Mouse (Mus musculus) brain, adult 2 months (tissue): ENCODE data around the gene Sobp.

Experiments used
- DNase-seq: peaks from one replicate; pipeline ENCODE4 v3.0.0; 2011; ENCODE audit warnings: low read depth, low spot score

Sobp gene

DNA sequence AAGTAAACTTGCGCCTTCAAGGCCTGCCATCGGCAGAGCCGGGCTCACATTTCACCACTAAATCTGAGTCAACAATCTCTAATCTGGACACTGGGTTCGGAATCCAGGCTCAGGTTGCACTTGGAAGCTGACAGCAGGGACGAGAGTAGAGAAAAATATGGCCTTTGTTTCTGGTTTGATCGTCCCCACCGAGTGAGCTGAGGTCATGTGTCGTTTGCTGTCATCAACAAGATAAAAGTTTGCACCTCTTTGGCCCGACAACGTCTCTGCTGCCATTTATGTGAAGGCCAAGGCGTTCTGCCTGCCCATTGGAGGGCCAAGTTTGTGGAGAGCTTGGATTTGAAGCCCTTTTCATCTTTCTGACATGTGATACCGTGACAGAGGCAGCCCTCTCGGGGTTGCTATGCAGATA lies 178.8 kb downstream of the Sobp start:
- DNase-seq: no peak

DNA sequence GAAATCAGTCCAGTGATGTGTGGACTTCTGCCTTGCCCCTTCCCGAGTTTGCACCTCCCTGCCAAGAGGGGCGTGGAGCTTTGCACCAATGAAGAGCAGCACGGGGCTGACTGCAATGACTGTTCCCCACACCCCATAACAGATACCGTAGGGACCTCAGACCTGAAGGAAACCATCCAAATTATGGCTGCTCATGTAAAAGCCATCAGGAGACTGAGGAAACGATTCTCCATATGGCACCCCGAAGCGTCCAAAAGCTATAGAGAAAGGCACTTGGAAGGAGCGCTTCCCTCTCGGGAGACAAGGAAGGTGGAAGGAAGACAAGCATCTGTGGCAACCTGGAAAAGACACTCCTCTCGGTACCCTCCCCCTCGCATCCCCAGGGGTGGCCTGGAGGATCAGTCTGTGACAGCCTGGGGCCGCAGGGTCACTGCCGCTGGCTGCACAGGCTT lies 180.0 kb downstream of the Sobp start:
- DNase-seq: peak; percentile 46

DNA sequence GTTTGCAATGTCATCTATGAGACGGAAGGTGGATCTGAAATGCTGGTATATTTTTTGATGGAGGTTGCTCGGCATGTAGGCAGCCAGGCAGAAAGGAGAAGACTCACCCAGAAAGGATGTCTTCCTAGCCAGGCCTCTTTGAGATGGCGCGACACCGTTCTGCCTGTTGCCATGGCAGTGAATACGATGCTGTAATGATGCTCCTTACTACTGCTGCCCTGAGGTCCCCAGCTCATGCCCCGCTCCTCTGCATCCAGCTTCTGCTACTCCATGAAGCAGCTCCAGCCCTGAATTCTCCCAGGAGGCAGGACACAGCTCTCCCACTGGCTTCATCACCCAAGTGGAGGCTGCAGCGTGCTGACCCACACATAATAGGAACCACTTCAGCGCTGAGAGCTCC lies 183.3 kb downstream of the Sobp start:
- peak; percentile 25 for DNase-seq

DNA sequence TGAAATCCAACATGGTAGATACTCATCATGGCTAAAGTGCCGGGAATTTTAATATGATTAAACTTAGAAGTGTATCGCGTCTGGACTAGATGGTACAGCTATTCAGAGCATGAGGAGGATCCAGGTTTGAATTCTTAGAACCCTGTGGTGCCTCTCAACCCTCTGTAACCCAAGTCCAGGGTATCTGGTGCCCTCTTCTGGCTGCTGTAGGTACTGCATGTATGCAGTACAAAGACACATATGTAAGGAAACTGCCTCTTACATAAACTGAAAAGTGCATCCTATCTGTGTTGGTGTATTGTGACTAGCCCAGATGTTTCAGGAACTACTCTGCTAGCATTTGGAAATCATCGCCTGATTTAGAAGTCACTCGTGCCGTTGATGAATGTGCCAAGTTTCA lies 184.4 kb downstream of the Sobp start:
- peak; percentile 86 for DNase-seq

DNA sequence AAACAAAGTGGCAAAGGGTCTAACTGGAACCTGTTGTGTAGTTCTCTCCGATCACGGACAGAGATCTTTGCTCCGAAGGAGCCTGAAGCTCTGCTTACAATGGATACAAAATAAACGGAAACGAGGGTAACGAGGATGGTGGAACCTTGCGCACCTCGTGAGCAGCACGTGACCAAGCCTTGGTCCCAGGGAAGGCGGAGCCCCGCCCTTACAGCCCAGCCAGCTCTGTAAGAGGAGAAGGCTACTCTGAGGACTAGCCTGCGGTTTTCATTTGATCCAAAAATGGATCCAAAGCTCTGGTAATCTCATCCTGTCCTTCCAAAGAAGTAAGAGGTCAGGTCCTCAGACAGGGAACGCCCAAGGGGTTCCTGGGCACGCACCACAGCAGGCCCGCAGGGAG lies 185.7 kb downstream of the Sobp start:
- no peak for DNase-seq

DNA sequence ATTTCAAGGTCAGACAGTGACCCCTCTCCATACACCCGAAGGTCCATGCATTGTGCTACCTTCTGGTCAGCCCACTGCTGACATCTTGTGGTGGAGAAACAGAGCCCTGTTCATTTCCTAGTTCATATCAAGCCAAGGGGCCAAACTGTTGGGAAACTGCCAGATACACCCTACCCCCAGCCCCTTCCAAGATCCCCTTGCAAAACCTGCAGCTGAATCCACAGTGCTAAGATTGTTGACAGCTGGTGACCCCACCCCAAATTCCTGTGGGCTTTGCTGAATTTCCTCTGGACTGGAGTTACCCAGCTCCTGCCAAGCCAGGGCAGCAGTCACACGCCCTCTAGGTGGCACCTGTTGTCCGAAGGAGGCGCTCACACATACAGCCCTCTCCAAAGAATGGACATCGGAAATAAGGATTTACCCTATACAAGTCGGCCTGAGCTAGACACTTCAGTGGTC lies 186.7 kb downstream of the Sobp start:
- no peak for DNase-seq

DNA sequence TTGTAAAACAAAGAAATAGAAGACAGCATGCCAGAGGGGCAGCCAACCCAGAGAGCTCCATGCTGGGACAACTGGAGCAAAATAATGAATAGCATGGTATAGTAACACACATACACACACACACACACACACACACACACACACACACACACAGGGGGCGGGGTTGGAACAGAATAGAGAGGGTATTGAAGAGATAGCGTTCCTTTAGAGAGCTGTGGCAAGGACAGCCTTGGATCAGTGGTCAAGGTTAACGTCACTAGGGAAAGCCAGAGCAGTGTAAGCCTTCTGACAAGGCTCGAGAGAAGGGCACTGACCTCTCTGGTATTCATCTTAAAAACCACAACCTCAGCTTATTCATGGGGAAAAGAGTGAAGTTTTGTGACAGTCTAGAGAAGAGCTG lies 189.4 kb downstream of the Sobp start:
- no peak for DNase-seq

DNA sequence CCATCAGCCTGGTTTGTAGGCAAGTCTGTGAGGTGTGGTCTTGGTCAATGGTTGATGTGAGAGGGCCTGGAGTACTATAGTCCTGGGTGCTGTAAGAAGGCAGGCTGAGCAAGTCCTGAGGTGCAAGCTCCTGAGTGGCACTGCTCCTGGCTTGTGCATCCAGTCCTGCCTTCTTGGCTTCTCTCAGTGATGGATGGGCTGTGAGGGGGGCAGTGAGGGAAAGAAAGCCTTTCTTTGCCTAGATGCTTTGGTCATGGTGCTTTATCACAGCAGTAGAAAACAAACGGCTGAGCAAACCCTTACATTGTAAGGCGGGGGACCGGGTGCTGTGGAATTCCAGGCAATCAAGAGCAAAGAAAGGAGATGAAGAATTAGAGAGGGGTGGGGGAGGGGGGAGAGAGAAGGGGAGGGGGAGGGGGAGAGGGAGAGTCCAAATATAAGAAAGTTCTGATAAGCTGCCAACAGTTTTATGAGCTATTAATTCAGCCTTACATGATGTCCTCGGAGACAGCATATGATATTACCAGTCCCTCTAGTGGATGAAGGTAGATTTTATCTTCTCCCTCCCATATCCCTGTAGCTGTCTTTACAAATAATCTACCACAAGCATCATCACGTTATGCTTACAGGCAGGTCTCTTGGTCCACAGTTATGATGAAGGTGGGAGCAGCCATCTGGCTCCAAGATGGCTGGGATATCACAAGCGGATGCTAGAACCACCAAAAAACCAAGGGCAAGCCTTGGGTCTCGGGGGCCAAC lies 193.2 kb downstream of the Sobp start:
- DNase-seq: no peak

DNA sequence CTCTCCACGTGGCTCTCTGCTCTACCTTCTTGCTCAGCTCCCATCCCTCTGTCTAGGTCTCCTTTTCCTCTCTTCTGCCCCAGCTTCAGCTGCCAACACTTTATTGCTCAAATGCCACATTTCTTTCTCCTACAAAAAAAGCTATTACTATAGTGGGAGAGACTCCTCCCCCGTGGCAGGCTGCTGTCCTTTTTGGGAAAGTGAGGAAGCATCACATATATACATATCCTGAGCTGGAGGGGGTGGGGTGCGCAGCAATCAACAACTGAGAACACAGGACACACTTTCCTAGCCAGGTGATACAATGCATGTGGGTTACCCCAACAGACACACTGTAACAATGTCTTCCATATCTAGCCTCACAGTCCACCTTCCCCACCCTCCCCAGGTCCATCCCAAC lies 196.0 kb downstream of the Sobp start:
- DNase-seq: no peak

DNA sequence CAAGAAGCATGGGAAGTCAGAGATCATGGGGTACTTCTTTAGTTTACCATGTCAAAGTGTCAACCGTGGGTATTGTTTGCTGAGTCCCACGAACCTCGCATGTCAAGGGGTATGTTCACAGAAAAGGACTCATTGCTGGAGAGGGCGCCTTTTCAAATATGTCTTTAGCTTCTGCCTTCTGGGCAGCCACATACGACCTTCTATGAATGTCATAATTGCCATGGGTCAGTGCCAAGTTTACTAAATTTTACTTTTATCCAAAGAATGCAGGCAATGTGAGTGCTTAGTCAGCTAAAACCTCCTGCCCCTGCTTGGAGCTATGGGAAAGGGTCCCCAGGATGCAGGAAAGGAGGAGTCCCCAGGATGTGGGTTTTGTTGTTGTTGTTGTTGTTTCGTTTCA lies 197.8 kb downstream of the Sobp start:
- no peak for DNase-seq

DNA sequence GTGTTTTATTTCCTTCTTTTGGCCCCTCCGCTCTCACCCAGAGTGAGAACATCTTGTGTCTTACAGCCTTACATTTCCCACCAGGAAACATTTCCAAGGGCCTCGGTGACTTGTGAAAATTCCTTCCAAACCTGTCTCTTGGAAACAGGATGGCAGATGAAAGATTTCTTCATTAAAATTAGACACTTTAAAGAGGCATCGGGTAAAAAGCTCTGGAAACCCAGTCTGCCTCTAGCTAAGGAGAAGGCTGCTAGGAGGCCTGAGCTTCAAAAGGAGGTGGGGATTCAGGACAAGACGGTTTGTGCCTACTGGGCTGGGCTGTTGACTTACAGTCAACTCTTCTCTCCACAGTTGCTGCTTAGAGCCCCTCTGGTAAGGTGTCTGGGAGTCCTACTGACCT lies 200.8 kb downstream of the Sobp start:
- peak; percentile 48 for DNase-seq

DNA sequence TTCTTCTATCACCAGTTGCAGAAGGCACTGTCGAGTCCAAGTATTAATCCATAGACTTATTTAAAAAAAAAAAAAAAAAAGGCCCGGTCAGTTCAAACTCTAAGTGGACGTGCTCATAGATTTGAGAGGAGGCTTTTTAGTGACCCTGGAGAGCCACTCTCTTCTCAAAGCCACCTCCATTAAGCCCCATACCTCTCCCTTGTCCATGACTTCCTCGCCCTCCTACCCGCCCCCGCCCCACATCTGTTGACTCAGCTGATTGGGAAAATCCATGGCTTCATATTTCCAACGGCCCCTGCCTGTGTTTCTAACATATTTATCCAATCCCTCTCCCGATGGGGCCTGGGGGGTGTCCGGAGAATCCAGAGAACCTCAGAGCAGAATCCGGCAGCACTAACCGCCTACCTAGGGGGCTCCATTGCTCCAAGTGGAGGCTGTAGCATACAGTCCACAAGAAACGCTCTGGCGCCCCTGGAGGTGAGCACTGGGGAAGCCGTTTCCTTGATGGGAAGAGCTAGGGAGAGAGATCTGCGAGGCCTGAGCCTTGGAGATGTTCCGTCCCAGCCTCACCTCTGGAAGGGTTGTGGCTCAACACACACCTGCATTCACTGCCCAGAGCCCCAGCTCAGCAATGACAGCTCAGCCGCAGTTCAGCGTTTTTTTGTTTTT lies 201.7 kb downstream of the Sobp start:
- DNase-seq: peak; percentile 77

DNA sequence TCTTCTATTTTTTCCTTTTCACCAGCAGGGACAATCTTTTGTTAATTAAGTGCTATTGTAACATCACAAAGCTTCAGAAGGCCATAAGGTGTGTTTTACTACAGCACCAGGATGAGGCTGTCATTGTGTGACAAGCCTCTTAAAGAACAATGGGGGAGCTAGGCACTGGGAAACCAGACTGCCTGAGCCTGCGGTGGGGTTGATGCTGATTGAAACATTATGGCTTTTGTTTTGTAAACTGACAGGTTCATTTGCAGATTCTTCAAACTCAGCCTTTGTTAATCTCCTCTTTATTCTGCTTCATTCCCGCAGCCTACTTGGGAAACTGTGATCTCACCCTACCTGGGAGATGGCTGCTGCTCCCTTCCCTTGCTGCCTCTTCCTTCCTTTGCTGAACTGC lies 206.0 kb downstream of the Sobp start:
- DNase-seq: no peak

DNA sequence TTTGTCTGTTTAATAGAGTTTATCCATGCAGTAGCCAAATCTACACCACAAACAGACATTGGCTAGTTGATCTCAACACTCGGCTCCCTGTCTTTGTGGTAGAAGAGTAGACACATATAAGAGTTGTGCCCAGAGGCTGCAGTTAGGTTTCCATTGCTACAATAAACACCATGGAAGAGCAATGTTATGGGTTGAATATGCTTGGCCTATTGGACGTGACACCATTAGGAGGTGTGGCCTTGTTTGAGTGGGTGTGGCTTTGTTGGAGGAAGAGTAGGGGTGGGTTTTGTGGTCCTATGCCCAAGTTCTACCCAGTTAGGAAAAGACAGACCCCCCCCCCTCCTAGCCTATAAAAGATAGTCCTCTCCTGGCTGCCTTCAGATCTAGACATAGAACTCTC lies 211.3 kb downstream of the Sobp start:
- DNase-seq: no peak

DNA sequence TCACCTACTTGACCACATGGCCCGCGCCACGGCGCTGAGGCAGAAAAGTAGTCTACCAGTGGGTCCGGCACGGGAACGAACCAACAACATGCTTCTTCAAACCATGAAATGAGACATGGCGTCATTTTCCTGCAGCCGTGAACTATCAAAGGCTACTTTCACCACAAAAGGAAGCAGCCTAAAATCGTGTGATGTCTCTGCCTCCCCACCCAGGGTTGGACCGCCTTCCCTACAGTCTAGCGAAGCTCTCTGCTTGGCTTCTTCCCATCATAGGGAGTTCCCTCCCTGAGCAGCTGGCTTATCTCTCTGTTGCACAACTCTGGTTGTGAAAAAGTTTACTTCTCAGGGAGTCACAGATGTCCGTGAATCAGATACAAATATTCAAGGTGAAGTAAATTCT lies 211.7 kb downstream of the Sobp start:
- DNase-seq: no peak

DNA sequence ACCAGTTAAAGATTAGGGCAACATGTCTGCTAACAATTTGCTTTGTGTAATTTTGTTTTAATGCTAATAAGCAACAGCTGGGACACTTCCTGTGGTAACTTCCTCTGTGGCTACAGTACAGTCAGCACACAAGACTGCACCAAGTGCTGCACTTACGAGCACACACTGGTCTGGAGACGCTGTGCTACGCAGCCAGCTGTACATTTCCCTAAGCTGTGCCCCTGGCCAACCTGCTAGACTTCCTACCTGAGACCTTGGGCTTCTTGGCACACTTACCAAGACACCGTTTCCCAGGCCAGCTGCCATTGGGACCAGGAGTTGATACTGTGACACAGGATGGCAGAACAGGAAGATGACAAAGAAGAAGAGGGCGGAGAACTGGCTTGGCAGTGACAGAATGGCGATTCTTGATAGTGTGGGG lies 212.1 kb downstream of the Sobp start:
- no peak for DNase-seq

DNA sequence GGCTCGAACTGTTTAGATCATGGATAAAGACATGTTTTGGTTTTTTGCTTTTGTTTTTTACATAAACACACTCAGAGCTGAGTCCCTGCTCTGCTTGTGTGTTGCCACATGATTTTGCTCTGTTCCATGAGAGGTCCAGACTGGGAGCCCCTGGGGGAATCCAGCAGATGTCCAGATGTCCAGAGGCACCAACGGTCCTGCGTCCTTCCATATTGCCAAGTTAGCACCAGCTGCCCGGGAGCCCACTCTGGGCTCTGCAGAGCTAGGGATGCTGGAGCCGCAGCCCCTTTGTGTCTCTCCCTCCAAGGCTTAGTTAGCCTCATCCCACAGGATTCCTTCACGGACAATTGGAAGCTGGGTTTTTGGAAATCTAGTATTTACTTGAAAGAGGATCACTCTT lies 212.6 kb downstream of the Sobp start:
- no peak for DNase-seq

DNA sequence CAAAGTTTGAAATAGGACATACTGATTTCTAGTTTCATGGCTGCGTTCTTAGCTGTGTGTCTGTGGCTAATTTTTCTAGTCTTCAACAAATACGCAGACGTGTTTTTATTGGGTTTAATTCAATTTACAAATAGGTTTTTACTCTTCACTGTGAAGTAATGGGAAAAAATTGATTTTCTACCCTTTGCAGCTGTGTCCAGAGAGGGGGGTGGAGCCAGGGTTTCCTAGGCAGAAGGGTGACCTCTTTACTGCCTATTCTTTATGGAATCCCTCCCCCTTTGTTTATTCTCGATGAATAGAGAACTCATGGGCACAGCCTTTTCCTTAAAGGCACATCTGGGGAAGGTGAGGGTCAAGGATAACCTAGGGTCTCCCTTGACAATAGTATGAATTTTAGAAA lies 215.6 kb downstream of the Sobp start:
- DNase-seq: no peak

DNA sequence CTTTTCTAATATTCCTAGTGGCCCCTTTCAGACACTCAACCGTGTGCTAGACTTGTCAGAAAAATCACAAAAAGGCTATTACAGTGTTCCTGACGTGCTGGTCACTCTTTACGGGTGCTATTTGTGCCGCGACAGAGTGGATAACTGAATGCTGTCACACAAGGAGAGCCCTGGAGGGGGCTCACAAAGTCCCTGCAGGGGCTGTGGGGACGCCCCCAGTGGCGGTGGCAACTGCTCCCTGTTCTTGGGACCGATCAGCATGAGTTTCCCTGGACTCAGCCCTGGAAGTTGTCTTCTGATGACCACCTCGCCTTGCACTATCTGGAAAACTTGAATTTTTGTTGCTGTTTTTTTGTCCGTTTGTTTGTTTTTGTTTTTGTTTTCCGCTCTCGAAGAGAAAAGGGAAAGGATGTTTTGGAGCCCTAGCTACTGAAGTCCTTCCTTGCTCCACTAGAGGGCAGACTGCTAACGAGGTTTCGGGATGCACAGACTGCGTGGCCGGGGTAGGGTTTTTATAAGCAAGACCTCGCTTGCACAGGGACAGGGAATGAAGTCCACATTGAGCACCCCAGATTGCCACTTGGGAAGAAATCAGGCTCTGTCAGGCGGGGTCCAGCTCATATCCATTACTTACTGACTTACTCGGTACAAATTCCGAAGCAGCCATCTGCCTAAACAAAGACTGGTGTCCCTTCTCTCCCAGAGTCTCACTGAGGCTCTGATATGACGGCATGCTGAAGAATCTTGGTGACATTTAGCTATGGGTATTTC lies 216.3 kb downstream of the Sobp start:
- peak; percentile 83 for DNase-seq

DNA sequence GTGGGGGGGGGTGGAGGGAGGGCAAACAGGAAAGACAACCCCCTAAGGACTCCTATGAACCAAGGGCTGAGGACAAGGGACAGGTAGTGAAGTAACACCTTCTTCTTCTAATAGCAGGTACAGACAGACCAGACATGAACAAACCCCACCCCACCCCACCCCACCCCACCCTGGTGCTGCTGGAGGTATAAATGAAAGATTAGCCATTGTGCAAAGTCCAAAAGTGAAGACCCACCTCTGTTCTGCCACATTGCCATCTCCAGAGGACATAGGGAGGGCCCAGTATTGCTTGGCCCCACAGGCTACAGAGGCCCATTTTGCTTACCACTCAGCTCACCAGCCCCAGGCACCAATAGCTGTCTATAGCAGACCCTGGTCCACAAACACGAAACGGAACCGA lies 219.1 kb downstream of the Sobp start:
- DNase-seq: no peak

DNA sequence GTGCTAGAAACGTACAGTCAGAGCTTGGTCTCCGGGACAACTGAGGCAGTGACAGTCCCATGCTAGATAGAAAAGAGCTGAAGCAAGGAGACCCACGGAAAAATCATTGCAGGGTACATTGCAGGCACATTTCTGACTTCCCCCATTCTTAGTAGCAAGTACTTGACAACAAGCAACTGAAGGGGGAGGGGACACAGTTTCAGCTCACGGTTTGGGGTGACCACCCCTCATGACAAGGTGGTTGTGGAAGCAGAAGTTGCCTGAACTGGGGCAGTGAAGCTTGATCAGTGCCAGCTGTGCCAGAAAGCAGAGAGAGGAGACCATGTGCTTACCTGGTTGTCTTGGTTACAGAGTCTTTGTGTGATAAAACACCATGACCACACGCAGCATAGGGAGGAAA lies 220.7 kb downstream of the Sobp start:
- DNase-seq: no peak
